Mouse (Mus musculus) myocyte (in vitro differentiated cells): ENCODE data around the gene Mfsd11.

Experiments
- CEBPB ChIP-seq: IDR thresholded peaks from 2 replicates; pipeline ENCODE4 v1.6.1; 2011; ENCODE audit warnings: mild to moderate bottlenecking, moderate library complexity; ENCODE audit not compliant: poor library complexity, insufficient read depth, severe bottlenecking
- E2F4 ChIP-seq: IDR thresholded peaks from one replicate; pipeline ENCODE4 v1.6.1; 2011; ENCODE audit warnings: mild to moderate bottlenecking, control low read depth, moderate library complexity; ENCODE audit not compliant: insufficient read depth
- MAX ChIP-seq: IDR thresholded peaks from one replicate; pipeline ENCODE4 v1.6.1; 2011; ENCODE audit warnings: low read depth, mild to moderate bottlenecking, control low read depth
- MYOD1 ChIP-seq, 3 experiments: IDR thresholded peaks; one replicate each; pipeline ENCODE4 v1.6.1; 2011; ENCODE audit warnings: control low read depth in 2 of 3, low read depth in 2 of 3, mild to moderate bottlenecking in 2 of 3, moderate library complexity in 1 of 3; ENCODE audit not compliant: insufficient read length in 2 of 3, control insufficient read depth in 1 of 3
- MYOG ChIP-seq, 3 experiments: IDR thresholded peaks; one replicate each; pipeline ENCODE4 v1.6.1; 2011; ENCODE audit warnings: control low read depth in 2 of 3, low read depth in 2 of 3, mild to moderate bottlenecking in 2 of 3; ENCODE audit not compliant: insufficient read length in 2 of 3, control insufficient read depth in 1 of 3, insufficient read depth in 1 of 3
- POLR2A ChIP-seq: IDR thresholded peaks from one replicate; pipeline ENCODE4 v1.6.1; 2011; ENCODE audit warnings: low read depth, mild to moderate bottlenecking, control low read depth, moderate library complexity; ENCODE audit not compliant: insufficient read length
- POLR2AphosphoS2 ChIP-seq: IDR thresholded peaks from one replicate; pipeline ENCODE4 v1.6.1; 2011; ENCODE audit warnings: low read depth, control low read depth; ENCODE audit not compliant: insufficient read length
- REST ChIP-seq: IDR thresholded peaks from one replicate; pipeline ENCODE4 v1.6.1; 2011; ENCODE audit warnings: mild to moderate bottlenecking, control low read depth, moderate library complexity; ENCODE audit not compliant: insufficient read depth, insufficient read length
- SRF ChIP-seq: IDR thresholded peaks from one replicate; pipeline ENCODE4 v1.6.1; 2011; ENCODE audit warnings: low read depth; ENCODE audit not compliant: control insufficient read depth, insufficient read length
- TCF12 ChIP-seq: IDR thresholded peaks from one replicate; pipeline ENCODE4 v1.6.1; 2011; ENCODE audit warnings: mild to moderate bottlenecking, control low read depth; ENCODE audit not compliant: poor library complexity, insufficient read depth, severe bottlenecking
- TCF3 ChIP-seq: IDR thresholded peaks from one replicate; pipeline ENCODE4 v1.6.1; 2011; ENCODE audit warnings: low read depth, control low read depth; ENCODE audit not compliant: insufficient read length
- USF1 ChIP-seq: IDR thresholded peaks from one replicate; pipeline ENCODE4 v1.6.1; 2011; ENCODE audit warnings: low read depth, mild to moderate bottlenecking, control low read depth, moderate library complexity

- TF ChIP-seq POLR2A, result peak; percentile 29
- no peak for TF ChIP-seq TCF3
- no peak for TF ChIP-seq CEBPB
- TF ChIP-seq MYOD1 (IDR thresholded peaks at IDR 0.05; ENCODE audit: control insufficient read depth in 1 of 3, insufficient read length in 2 of 3, low read depth in 2 of 3), result no peak
- no peak for TF ChIP-seq REST
- no peak for TF ChIP-seq MYOG (IDR thresholded peaks at IDR 0.05; ENCODE audit: control insufficient read depth in 1 of 3, insufficient read depth in 1 of 3, insufficient read length in 2 of 3, low read depth in 2 of 3)
- no peak for TF ChIP-seq USF1
- TF ChIP-seq E2F4, result no peak
- no peak for TF ChIP-seq MAX
- TF ChIP-seq POLR2AphosphoS2, result peak; percentile 21
- no peak for TF ChIP-seq TCF12
- TF ChIP-seq SRF, result no peak
These were observed 37.3 kb upstream of the Mfsd11 start for GRCm38 (mm10) chr11:116814884-116815415.
